Mouse (Mus musculus) induced T-regulatory cell, adult 2 months (primary cell): ENCODE measurements around the gene Naaladl2.
"Not testable (repeated sequence)": the region's sequence is repeated elsewhere in the genome, so short reads cannot be mapped to it uniquely, and the experiment has no call there.

ENCODE experiments used
- DNase-seq: peaks from one replicate; pipeline ENCODE4 v3.0.0-alpha.2; 2012; ENCODE audit warnings: low read depth

Gene Naaladl2

DNA sequence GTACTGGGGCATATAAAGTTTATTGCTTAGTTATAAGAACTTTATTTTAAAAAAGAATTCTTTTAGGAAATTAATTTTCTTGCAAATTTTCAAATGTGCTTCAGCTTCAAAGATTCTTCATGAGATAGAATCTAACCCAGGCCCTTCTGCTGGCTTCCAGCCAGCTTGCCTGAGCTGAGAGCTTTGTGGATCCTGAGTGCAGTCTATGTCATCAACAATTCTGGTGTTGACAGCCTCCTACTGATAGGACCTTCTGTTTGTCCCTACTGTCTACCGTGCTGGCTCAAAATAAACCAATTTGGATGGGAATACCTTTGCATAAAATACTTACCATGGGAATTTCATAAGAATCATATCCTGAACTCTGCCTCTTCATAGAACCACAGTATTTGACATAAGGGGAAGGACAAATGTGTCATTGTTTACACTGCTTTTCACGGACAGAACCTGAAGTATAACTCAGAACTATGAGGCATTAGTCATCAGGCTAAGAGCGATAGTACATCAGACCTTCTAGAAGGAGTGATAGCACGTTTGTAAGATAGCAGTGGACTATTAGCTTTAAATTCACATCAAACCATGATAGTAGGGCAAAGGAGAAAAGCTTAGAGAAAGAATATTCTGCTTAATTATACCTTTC, 829.3 kb downstream of the Naaladl2 start:
- DNase-seq = no peak

DNA sequence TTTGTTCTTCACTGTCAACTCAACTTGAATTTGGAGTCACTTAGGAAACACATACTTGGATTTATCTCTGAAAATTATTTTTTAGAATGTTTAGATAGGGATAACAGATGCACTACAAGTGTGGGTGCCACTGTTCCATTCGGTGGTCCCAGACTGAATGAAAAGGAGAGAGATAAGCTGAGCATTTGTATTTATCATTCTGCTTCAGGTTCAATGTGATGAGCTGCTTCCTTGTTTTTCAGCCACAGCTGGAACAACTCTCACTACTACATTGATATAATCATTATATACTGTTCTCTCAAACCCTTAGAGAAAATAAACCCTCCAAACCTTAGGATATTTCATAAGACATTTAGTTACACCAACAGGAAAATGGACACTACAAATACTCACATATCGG, 918.6 kb downstream of the Naaladl2 start:
- DNase-seq = no peak

DNA sequence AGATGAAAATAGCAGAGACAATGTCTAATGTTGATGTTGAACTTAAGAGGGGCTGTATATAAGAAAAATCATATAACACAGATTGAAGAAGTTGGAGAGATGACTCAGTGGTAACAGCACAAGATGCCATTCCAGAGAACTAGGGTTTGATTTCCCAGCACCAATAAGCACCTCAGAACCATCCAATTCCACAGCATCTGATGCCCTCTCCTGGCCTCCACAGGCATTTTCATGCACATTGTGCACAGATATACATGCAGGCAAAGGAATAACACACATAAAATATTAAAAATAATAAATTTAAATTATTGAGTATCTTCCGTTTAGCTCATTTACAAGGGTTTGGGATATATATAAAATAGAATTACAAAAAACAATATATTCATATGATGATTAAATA, 926.6 kb downstream of the Naaladl2 start:
- no peak for DNase-seq

DNA sequence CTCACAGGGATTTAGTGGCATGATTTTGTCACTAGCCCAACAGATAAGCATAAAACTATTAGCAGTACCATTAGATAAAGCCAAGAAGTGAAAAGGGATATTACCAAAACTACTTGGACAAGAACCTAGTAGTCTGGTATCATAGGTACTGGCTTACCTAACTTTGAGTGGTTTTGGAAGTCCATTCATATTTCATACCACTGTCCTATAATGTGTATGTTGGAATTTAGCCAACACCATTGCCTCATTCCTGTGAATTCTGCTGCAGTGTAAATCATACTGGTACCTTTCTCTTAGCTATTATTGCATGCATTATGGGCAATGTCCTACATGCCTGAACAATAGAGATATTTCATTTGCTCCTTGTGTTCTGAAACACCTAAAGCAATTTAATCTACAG, 977.5 kb downstream of the Naaladl2 start:
- DNase-seq = no peak

DNA sequence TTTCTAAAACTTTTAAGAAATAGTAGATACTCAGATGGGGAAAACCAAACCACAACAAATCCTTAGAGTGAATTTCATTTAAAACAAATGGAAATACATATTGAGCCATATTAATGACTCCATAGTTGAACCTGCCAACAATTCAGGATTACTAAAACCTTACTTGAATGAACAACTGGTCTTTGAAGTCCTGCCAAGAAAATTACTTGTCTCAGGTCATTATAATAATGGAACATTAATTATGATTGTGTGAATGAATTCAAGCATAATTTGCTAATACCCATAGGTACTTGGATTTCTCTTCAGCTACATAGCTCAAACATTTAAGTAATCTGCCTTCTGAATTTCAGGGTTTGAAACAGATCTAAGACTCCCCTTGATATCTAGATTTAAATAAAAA, 980.1 kb downstream of the Naaladl2 start:
- no peak for DNase-seq

DNA sequence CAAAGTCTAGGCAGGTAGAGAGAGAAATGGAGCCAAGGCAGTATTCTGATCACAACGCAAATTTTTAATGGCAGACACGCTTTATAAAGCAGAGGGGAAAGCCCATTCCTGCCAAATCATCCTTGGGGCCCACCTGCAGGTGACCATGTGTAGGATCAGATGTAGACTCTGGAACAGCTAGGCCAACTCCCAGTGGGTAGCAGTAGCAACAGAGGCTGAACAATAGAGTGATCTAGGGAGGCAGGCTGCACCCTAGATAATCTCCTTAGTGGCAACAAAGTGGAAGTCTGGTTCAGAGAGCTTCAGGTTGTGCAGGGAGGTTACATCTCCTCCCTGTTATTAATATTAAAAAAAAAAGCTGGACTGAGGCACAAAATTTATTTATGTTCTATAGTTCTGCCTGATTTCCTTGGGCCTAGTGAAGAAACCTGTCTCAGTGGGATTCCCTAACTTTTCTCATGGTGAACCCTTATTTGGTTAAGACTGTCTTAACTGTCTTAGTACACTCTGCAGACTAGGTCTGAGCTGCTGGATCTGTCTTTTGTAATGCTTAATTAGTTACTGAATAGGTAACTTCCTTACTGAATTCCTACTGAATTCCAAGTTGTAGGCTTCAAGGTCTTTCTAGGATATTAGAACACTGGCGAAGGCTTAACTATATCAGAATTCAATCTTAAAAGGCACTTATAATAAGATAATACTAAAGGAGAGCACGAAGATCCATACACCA, 992.8 kb downstream of the Naaladl2 start:
- not testable (repeated sequence) for DNase-seq

DNA sequence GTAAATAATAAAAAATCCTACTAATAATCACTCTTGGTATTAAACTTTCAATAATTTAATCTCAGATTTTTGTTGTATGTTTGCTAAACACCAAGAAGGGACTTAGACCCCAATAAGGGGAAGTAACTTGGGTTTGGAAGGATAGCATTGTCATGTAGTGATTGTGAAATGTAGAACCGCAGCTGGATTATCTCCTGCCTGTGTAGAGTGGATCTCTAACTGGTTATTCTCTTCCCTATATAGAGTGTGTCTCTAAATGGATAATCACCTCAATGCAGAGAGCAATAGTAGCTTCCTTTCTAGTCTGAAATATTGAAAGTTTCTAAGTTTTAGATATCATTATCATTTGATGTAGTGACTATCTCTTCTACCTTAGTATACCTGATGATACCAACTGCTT, 1001.3 kb downstream of the Naaladl2 start:
- no peak for DNase-seq

DNA sequence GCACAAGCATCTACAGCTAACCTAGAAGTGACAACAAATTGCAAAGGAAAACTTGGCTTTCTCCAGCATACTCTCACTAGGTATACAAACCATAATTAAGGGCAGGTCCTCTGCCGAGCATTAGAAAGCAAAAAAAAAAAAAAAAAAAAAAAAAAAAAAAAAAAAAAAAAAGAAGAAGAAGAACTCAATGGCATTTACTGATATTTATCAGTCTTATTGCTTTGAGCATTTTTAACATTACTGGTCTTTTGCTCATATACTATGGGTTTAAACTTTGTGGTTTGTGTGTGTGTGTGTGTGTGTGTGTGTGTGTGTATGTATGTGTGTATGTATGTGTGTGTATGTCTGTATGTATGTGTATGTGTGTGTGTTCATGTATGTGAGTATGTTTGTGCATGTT, 1006.1 kb downstream of the Naaladl2 start:
- no peak for DNase-seq

DNA sequence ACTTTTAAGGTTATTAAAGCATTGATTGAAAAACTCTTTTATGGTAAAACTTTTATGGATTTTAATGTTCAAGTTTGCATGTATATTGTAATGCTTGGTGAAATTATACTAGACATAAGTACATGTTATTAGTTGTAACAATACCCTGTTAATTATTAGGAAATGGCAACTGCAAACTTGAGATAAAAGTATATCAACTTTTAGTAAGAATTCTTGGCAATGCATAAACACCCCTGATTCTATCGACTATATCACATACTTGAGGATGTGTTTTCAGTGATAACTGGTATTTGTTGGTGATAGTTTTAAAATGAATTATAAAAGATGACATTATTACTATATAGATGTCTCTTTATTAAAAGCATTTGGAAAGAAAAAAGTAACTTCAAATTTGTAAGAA, 1017.9 kb downstream of the Naaladl2 start:
- DNase-seq = no peak

DNA sequence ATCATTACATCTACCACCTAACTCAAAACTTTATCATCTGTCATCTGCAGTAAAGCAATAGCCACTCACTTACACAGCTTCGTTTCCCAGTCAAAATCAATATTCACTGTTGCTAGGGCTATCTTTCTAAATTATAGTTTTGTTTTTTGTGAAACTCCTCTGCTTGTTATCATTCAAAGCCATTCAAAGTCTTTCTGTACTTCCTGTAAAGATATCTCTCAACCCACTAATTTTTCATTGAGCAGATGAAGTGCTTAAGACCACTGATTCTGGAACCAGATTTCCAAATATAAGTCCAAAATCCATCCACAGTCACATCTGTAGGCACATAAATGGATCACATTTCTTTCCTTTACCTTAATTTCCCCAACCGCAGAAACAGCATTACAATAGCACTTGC, 1020.0 kb downstream of the Naaladl2 start:
- DNase-seq = no peak

DNA sequence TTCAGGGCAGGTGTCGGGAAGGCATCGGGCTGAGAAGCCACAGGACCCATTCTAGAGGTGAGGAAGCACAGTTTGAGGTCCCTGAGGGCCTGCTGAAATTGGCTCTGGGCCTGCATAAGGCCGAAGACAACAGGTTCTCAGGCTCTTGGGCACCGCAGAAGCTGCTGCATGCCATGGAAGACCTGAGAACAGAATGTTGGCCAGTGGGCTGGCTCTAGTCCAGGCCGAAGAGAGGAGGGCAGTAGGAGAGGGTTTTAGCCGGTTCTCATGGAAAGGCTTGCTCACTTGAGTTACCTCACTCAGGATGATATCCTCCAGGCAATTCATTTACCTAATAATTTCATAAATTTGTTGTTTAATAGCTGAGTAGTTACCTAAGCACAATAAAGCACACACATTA, 1025.9 kb downstream of the Naaladl2 start:
- DNase-seq = no peak

DNA sequence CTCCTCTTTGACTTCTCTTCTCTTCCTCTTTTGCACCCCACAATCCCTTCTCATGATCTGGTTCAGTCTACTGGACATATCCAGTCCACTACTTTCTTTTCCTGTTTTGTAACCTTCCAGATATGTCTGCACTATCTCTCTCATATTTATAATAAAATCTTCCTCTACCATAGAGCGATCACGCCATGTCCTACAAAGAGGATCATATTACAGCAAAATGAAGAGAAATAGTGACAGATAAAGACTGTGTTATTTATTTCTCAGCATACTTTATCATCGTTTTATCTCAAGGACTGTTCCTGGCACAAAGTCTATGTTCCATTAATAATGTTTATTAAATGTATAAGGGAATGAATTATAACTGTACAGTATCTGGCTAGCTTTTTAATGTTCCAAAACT, 1029.2 kb downstream of the Naaladl2 start:
- no peak for DNase-seq

DNA sequence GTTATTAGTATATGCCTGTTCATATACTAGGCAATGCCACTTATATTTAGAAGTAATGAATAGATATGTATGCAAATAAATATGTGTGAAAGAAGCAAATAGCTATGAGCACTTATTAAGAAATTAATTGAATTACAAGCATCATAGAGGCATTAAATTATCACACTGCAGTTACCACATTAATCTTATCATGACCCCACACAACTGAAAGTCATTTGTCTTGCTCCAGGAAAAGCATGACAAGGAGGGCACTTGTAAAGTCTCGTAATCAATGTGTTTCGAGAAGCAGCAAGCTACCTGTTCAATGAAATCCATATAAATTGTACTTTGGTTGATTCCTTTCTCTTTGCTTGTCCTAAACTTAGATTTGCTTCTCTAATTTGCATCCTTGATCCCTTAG, 1030.7 kb downstream of the Naaladl2 start:
- no peak for DNase-seq

DNA sequence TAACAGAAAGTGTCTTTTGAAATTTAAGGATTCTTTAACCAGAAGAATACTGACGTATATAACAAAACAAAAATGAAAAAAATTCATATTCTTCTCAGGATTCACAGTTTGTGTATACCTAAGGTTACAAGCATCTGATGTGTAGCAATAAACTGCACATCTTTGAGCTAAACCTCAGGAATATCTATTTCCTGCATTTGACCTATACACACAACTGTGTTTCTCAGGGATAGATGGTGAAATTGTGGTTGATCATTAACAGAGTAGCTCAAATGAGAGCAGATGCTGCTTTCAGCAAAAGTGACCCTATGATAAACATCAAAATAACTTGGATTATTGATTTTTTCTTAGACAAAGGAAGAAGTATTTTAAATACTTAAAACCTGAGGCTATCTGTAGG, 1037.7 kb downstream of the Naaladl2 start:
- no peak for DNase-seq

DNA sequence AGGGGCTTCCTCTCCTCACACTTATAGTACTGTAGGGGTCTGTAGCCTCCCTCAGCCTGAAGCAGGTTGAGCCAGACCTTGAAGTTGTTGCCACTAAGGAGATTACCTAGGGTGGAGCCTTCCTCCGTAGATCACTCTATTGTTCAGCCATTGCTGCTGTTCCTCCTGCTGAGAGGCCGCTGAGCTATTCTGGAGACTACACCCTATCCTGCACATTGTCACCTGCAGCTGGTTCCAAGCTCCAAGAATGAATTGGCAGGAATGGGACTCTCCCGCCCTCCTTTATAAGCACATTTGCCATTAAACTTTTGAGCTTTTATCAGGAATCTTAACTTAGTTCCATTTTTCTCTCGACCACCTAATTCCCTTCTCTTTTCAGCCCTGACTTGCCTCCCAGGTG, 1064.3 kb downstream of the Naaladl2 start:
- no peak for DNase-seq

DNA sequence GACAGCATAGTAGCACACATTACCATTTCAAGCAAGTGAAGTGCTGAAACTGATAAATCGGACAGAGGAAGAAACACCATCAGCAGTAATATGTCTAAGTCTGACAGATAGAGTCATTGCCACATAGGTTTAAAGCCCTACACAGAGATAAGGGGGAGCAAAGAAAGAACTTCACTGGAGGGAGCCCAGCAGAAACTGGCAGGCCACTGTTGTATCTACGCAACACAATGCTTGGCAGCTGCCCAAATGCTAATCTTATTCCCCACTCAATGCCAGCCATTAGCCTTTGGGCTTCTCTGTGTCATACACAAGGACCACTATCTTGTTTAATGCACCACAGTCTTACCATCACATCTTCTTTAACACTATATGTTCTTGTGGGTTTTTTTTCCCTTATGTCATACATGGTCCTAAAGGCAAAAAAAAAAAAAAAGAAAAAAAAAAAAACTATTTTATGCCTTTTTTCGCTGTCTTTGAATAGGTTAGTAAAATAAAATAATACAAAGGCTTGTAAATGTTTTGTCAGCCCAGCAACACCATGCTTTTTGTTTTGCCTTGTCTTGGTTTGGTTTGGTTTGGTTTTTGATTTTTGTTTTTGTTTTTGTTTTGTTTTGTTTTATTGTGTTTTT, 1072.8 kb downstream of the Naaladl2 start:
- DNase-seq = no peak

DNA sequence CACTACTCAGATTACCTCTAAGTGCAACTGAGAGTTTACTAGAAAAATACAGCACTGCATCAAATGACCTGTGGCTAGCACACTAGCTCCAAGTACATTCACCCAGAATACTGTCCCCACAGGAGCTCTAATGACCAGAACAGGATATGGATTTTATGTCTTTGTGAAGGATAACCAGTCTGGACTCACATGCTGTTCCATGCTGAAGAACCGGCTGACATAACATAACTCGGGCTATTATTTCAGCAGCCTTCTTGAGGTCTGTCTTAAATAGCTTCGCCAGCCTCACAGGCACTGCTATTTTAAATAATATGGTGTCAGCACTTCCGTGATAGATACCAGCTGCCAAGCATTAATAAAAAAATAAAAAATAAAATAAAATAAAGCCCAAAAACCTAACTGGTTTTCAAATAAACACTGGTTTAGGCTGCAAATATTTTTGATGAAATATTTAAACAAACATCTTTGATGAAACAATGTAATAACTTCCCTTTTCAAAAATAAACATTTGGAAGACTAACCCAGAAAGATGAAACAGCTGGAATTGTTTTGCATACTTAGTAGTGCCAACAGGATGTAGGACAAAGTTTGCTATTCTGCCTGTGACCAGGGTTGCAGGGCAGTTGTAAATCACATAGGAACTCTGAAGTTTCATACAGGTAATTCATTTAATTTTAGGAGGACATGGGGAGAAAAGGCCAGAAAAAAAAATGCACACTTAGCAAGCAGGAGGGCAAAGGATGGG, 1073.5 kb downstream of the Naaladl2 start:
- no peak for DNase-seq

DNA sequence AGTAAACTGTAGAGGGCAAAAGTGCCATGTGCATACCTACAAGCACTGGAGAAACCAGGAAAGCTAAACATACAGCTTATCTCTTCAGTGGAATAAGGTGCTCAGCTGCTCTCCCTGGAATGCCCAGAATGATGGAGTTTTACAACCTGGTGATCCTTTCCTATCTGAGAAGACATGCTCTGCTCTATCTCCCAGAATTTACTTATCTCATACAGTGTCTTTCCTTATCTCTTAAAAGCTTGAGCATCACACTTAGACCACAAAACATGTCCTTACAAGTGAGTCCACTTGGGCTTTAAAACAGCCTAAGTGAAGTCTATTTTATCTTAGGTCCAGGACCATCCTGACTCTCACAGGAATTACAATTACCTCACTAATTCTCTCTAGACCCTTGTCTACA, 1095.8 kb downstream of the Naaladl2 start:
- DNase-seq = no peak

DNA sequence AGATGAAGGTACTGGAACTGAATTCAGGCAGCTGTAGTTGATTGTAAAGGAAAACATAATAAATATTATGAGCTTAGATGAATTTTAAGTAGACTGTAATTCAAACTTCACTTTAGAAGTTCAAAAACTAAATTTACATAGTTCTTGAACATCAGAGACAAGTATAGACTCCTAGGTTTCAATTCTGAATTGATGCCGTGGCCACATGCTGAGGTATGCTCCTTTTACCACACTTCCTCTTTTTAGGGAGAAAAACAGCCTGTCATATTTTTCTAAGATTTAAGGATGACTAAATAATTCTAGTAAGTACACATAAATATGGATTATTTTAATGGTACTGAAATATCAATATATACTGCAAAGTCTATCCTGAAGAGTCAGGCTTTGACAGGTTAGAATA, 1142.3 kb downstream of the Naaladl2 start:
- DNase-seq = no peak

DNA sequence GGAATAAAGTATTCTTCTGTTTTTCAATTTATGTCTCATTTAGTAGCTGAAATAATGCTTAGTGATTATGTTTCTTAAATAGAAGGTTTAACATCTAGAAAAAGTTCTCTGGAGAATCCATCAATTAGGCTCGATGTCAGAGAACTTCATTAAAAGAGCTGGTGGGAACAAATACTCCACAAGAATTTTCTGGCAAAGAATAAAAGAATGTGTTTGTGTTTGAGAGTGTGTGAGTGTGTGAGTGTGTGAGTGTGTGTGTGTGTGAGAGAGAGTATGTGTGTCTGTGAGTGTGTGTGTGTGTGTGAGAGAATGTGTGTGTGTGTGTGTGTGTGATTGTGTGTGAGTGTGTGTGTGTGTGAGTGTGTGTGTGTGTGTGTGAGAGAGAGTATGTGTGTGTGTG, 1170.3 kb downstream of the Naaladl2 start:
- DNase-seq = no peak

DNA sequence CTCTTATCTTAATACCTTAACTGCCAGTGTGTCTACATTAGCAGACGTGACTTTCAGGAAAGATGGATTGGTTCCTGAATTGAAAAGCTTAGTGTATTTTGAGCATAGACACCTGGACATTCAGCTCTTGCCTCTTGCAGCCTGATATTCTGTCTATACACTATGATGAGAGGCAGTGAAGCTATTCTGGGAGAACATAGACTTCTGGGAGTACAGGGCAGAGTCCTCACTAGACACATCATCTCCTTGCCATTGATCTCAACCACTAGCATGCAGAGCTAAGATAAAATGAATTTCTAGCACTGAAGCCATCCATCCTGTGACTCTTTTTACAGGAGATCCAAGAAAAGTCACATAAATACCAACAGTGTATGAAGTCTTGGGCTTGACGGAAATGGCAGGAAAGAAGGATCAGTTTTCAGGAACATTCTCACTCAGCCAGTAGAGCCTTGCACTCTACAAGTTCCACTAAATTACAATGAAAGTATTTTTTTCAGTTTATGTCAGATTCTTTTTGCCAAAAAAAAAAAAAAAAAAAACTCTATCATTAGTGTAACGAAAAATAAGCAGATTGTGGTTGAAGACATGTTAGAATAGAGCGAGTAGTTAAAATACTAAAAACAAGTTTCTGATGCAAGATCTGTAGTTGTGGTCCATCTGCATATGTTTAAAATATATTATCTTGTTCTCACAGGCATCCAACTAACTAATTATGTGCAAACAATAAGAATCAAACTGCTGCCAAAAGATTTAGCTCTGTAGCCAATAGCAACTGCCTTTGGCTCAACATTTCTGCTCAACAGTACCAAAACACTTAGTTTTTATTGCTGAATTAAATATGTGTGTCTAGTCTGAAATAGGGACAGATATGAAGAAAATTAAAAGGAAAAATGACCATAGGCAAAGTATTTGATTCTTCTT, 1171.1 kb downstream of the Naaladl2 start:
- no peak for DNase-seq
